8 mouse cellular contexts compared by ENCODE assay signal in genomic region chrX:161163069-161163416, GRCm38 (mm10). TPM values are rescaled to one million over a fixed set of nuclear protein-coding genes. Genes with fewer than 3 reads are reported as not detected.
DNase-seq lines count a peak whose midpoint lies in the region; ATAC-seq and TF ChIP-seq lines count a peak whose summit lies in the region.

No protein-coding gene starts in this region.

- H3K4me2 ChIP-seq in forebrain, embryonic 15.5 days (replicated peaks): peak overlapping the region; percentile 73
- peak overlapping the region; percentile 64 for H3K4me2 ChIP-seq in liver, embryonic 15.5 days

- H3K27me3 ChIP-seq in heart, embryonic 10.5 days (ENCODE audit: insufficient read depth, poor library complexity, severe bottlenecking): peaks cover 11% of the 10 kb centered on the region; the same call in 1 of the 2 replicates
- H3K27me3 ChIP-seq in E14TG2a.4 (ENCODE audit: insufficient read depth, low read length): no peaks in the 10 kb centered on the region
- no peaks in the 10 kb centered on the region for H3K27me3 ChIP-seq in forebrain, embryonic 15.5 days
- no peaks in the 10 kb centered on the region for H3K27me3 ChIP-seq in liver, embryonic 15.5 days

- H3K36me3 ChIP-seq in heart, embryonic 10.5 days: no peaks in the 10 kb centered on the region
- H3K36me3 ChIP-seq in E14TG2a.4 (ENCODE audit: insufficient read depth, low read length): no peaks in the 10 kb centered on the region
- no peaks in the 10 kb centered on the region for H3K36me3 ChIP-seq in forebrain, embryonic 15.5 days
- no peaks in the 10 kb centered on the region for H3K36me3 ChIP-seq in liver, embryonic 15.5 days (replicated peaks)

- H3K4me1 ChIP-seq in heart, embryonic 10.5 days: no peaks in the 10 kb centered on the region
- 0 out of 2 replicates have a peak, but pooled peaks cover 3% of the 10 kb centered on the region for H3K4me1 ChIP-seq in E14TG2a.4 (replicated peaks; ENCODE audit: low read depth, low read length)
- no peaks in the 10 kb centered on the region for H3K4me1 ChIP-seq in forebrain, embryonic 15.5 days
- no peaks in the 10 kb centered on the region for H3K4me1 ChIP-seq in liver, embryonic 15.5 days (replicated peaks)

- WGBS in heart, embryonic 10.5 days: 22% methylated on average over 6 of the region's 6 CpGs
- WGBS in forebrain, embryonic 15.5 days: 23% methylated on average over 6 of the region's 6 CpGs
- WGBS in liver, embryonic 15.5 days (ENCODE audit: insufficient replicate concordance): 12% methylated on average over 6 of the region's 6 CpGs

- DNase-seq in heart, embryonic 10.5 days (ENCODE audit: low spot score): peak; percentile 63
- no peak for DNase-seq in heart, postnatal 36 days
- DNase-seq in adrenal gland, postnatal 25 days: no peak
- DNase-seq in thymus, postnatal 14 days: no peak
- no peak for DNase-seq in cerebellum, adult 8-10 months

- H3K9ac ChIP-seq in forebrain, embryonic 15.5 days (replicated peaks): peak overlapping the region; percentile 52
- no peak overlapping the region for H3K9ac ChIP-seq in liver, embryonic 15.5 days

- H3K27ac ChIP-seq in heart, embryonic 10.5 days: peak overlapping the region; percentile 88
- no peak overlapping the region; the same call in 1 of the 2 replicates for H3K27ac ChIP-seq in forebrain, embryonic 15.5 days (replicated peaks)
- H3K27ac ChIP-seq in liver, embryonic 15.5 days (replicated peaks): no peak overlapping the region

- intact Hi-C loops in heart, postnatal 36 days (cut with DNase I): no loop called here

- H3K9me3 ChIP-seq in heart, embryonic 10.5 days: no peaks in the 10 kb centered on the region
- no peaks in the 10 kb centered on the region for H3K9me3 ChIP-seq in E14TG2a.4 (ENCODE audit: low read length)
- H3K9me3 ChIP-seq in forebrain, embryonic 15.5 days: no peaks in the 10 kb centered on the region
- no peaks in the 10 kb centered on the region for H3K9me3 ChIP-seq in liver, embryonic 15.5 days (replicated peaks)

- peak overlapping the region; percentile 64 for H3K4me3 ChIP-seq in heart, embryonic 10.5 days
- H3K4me3 ChIP-seq in E14TG2a.4 (replicated peaks; ENCODE audit: low read length): peak overlapping the region; percentile 75
- H3K4me3 ChIP-seq in forebrain, embryonic 15.5 days: peak overlapping the region; percentile 58
- H3K4me3 ChIP-seq in liver, embryonic 15.5 days (replicated peaks): peak overlapping the region; percentile 54

- TF ChIP-seq CTCF in E14TG2a.4 (conservative IDR thresholded peaks at IDR 0.05; ENCODE audit: low read length): no peak

- peak; percentile 86 for ATAC-seq in forebrain, embryonic 15.5 days (replicated peaks)
- ATAC-seq in liver, embryonic 15.5 days (ENCODE audit: insufficient read depth): no peak

RNA-seq across cellular contexts. Expression of gene Scml2, which starts 46.0 kb away (rescaled TPM):
- polyA plus RNA-seq in heart, embryonic 10.5 days (2016; fragmentation: Nextera tagmentation; extraction: Ambion mirVana): 2.5 and 2.7 TPM in 2 replicates
- 1 to 10 TPM in 1 of 2 experiments, under 1 TPM in 1; 0.38 to 1.3 TPM for total RNA-seq in heart, postnatal 36 days (2021)
- 2.2 and 3.0 TPM in 2 replicates for polyA plus RNA-seq in forebrain, embryonic 15.5 days (2015; fragmentation: Nextera tagmentation; extraction: Ambion mirVana)
- 0.55 and 0.59 TPM in 2 replicates for polyA plus RNA-seq in liver, embryonic 15.5 days (2015; fragmentation: Nextera tagmentation; extraction: Ambion mirVana)
- total RNA-seq in adrenal gland, postnatal 25 days (2021): 2.4 and 3.4 TPM in 2 replicates
